Mouse (Mus musculus) heart, embryonic 16.5 days (tissue): ENCODE measurements around the gene Epor. TPM values are rescaled to one million over a fixed set of nuclear protein-coding genes. Genes with fewer than 3 reads are reported as not detected.

ENCODE experiments used
- ATAC-seq: fragments of 200-750 bp; cut with Nextera tagmentation; replicated peaks from 2 replicates; pipeline ENCODE4 v1.8.0; 2017; ENCODE audit warnings: moderate number of reproducible peaks; ENCODE audit not compliant: insufficient read depth, low FRiP score; ENCODE audit errors: extremely low read depth
- H3K27ac ChIP-seq: fragments of 300-500 bp; sonication (generic); 2 replicates; pipeline ENCODE4 v1.5.1; 2014; ENCODE audit warnings: mild to moderate bottlenecking, low read length, control low read depth, moderate library complexity
- H3K27me3 ChIP-seq: fragments of 300-500 bp; sonication (generic); 2 replicates; pipeline ENCODE4 v1.6.1; 2014; ENCODE audit warnings: low read length, mixed read lengths; ENCODE audit not compliant: control insufficient read depth, insufficient read depth
- H3K36me3 ChIP-seq: fragments of 300-500 bp; sonication (generic); 2 replicates; pipeline ENCODE4 v1.6.1; 2014; ENCODE audit not compliant: control insufficient read depth, insufficient read depth
- H3K4me1 ChIP-seq: fragments of 300-500 bp; sonication (generic); 2 replicates; pipeline ENCODE4 v1.6.1; 2014; ENCODE audit warnings: low read length, mixed read lengths; ENCODE audit not compliant: control insufficient read depth, insufficient read depth
- H3K4me2 ChIP-seq: fragments of 300-500 bp; sonication (generic); 2 replicates; pipeline ENCODE4 v1.6.1; 2014; ENCODE audit warnings: low read depth, mild to moderate bottlenecking, control low read depth, low read length
- H3K4me3 ChIP-seq: fragments of 300-500 bp; sonication (generic); 2 replicates; pipeline ENCODE4 v1.5.1; 2014; ENCODE audit warnings: mild to moderate bottlenecking, control low read depth, low read length
- H3K9ac ChIP-seq: fragments of 300-500 bp; sonication (generic); 2 replicates; pipeline ENCODE4 v1.6.1; 2014; ENCODE audit warnings: low read length, control low read depth
- H3K9me3 ChIP-seq: fragments of 300-500 bp; sonication (generic); replicated peaks from 2 replicates; pipeline ENCODE4 v1.6.1; 2016; ENCODE audit warnings: low read length; ENCODE audit not compliant: control insufficient read depth
- WGBS: fragments of 180-500 bp; shearing (Covaris S2); extraction: QIAGEN DNeasy Blood & Tissue Kit; methylation state at CpG from one replicate; pipeline ENCODE4 v1.1.7; 2014; 5-methylcytosine and 5-hydroxymethylcytosine counted together
- polyA plus RNA-seq: library from polyadenylated mRNA; unstranded; fragments of >200 nt; fragmentation: Nextera tagmentation; extraction: Ambion mirVana; gene quantifications from 2 replicates; pipeline ENCODE4 v1.2.1, GENCODE M21; 2015

Epor gene
- 3.6 TPM in 2 replicates for polyA plus RNA-seq

- no peak within 1 kb of the TSS for H3K27ac ChIP-seq
- ATAC-seq, result peak; percentile 61; the same call in 1 of the 2 replicates
- H3K4me3 ChIP-seq, result peak within 1 kb of the TSS; percentile 51
- H3K27me3 ChIP-seq, result peaks cover 24% of the 10 kb centered on the region
- 9% methylated on average over 8 of the region's 8 CpGs for WGBS
- H3K9me3 ChIP-seq, result no peaks in the 10 kb centered on the region
- peaks cover 29% of the 10 kb centered on the region for H3K4me1 ChIP-seq
- H3K9ac ChIP-seq, result peak within 1 kb of the TSS; percentile 55
- peak within 1 kb of the TSS; percentile 77 for H3K4me2 ChIP-seq
- no peaks in the 10 kb centered on the region for H3K36me3 ChIP-seq
Measured at GRCm38 (mm10) chr9:21963417-21963816, at the start of gene Epor. Epor (minus strand) TSS chr9:21963506.

GRCm38 (mm10) chr9:22012731-22013130 lies 49.4 kb upstream of the Epor start:
- WGBS, result 90% methylated on average over 13 of the region's 13 CpGs

GRCm38 (mm10) chr9:22011055-22011454 lies 47.7 kb upstream of the Epor start:
- Histone ChIP-seq H3K4me1 (no peaks in the 10 kb centered on the region), H3K36me3 (peaks cover 65% of the 10 kb centered on the region), H3K9me3 (no peaks in the 10 kb centered on the region), H3K27ac (no peak overlapping the region), H3K27me3 (no peaks in the 10 kb centered on the region), H3K4me3 (no peak overlapping the region), H3K4me2 (no peak overlapping the region), H3K9ac (no peak overlapping the region)
- ATAC-seq, result no peak
- WGBS, result 86% methylated on average over 5 of the region's 5 CpGs

More at GRCm38 (mm10) chr9:22012731-22013130, 49.4 kb upstream of the Epor start:
- Histone ChIP-seq H3K9ac (no peak overlapping the region), H3K36me3 (peaks cover 56% of the 10 kb centered on the region), H3K4me1 (no peaks in the 10 kb centered on the region), H3K4me3 (no peak overlapping the region), H3K27me3 (no peaks in the 10 kb centered on the region), H3K4me2 (no peak overlapping the region), H3K9me3 (no peaks in the 10 kb centered on the region), H3K27ac (no peak overlapping the region)
- ATAC-seq, result no peak

- 88% methylated on average over 12 of the region's 12 CpGs for WGBS
- no peaks in the 10 kb centered on the region for H3K27me3 ChIP-seq
- peaks cover 12% of the 10 kb centered on the region for H3K4me1 ChIP-seq
- ATAC-seq, result no peak
- H3K9me3 ChIP-seq, result no peaks in the 10 kb centered on the region
- H3K4me2 ChIP-seq, result no peak overlapping the region
- no peak overlapping the region for H3K4me3 ChIP-seq
- no peak overlapping the region for H3K27ac ChIP-seq
- peaks cover 25% of the 10 kb centered on the region for H3K36me3 ChIP-seq
- no peak overlapping the region for H3K9ac ChIP-seq
Measured at GRCm38 (mm10) chr9:22004546-22004945, 41.2 kb upstream of the Epor start.

GRCm38 (mm10) chr9:22003163-22003554 lies 39.9 kb upstream of the Epor start:
- Histone ChIP-seq H3K9me3 (no peaks in the 10 kb centered on the region), H3K9ac (peak overlapping the region; percentile 73), H3K27ac (peak overlapping the region; percentile 44), H3K4me2 (peak overlapping the region; percentile 91), H3K27me3 (no peaks in the 10 kb centered on the region), H3K4me1 (peaks cover 12% of the 10 kb centered on the region), H3K36me3 (peaks cover 16% of the 10 kb centered on the region), H3K4me3 (peak overlapping the region; percentile 68)
- peak; percentile 7; the same call in 1 of the 2 replicates for ATAC-seq
- under 1% methylated on average over 18 of the region's 18 CpGs for WGBS

GRCm38 (mm10) chr9:22002194-22003162 lies 39.2 kb upstream of the Epor start, which contains the start of the genes Ccdc151 and Prkcsh:
Ccdc151 (minus strand) TSS chr9:22002634.
Prkcsh (plus strand) TSS chr9:22002806.
- Histone ChIP-seq H3K36me3 (peaks cover 14% of the 10 kb centered on the region), H3K4me3 (peak within 1 kb of the TSS; percentile 68), H3K4me1 (peaks cover 12% of the 10 kb centered on the region), H3K9ac (peak within 1 kb of the TSS; percentile 73), H3K4me2 (peak within 1 kb of the TSS; percentile 91), H3K27ac (peak within 1 kb of the TSS; percentile 44), H3K9me3 (no peaks in the 10 kb centered on the region), H3K27me3 (peaks cover 4% of the 10 kb centered on the region)
- peak; percentile 99 for ATAC-seq
- 6% methylated on average over 57 of the region's 57 CpGs for WGBS

GRCm38 (mm10) chr9:22001633-22002032 lies 38.3 kb upstream of the Epor start:
- Histone ChIP-seq H3K4me1 (peaks cover 12% of the 10 kb centered on the region), H3K9ac (no peak overlapping the region), H3K27ac (no peak overlapping the region), H3K4me2 (no peak overlapping the region), H3K9me3 (no peaks in the 10 kb centered on the region), H3K36me3 (peaks cover 10% of the 10 kb centered on the region), H3K27me3 (peaks cover 4% of the 10 kb centered on the region), H3K4me3 (no peak overlapping the region)
- WGBS, result 85% methylated on average over 4 of the region's 4 CpGs
- no peak for ATAC-seq

- Histone ChIP-seq H3K4me2 (no peak overlapping the region), H3K4me1 (peaks cover 12% of the 10 kb centered on the region), H3K9ac (no peak overlapping the region), H3K27me3 (peaks cover 4% of the 10 kb centered on the region), H3K36me3 (peaks cover 3% of the 10 kb centered on the region; the same call in 1 of the 2 replicates), H3K4me3 (no peak overlapping the region), H3K9me3 (peaks cover 3% of the 10 kb centered on the region; the same call in 1 of the 2 replicates), H3K27ac (no peak overlapping the region)
- ATAC-seq, result no peak
- WGBS, result 88% methylated on average over 6 of the region's 6 CpGs
Measured at GRCm38 (mm10) chr9:22000296-22000695, 37.0 kb upstream of the Epor start.
